Mouse (Mus musculus): Measurements from ENCODE around the gene Acap1.

GRCm38 (mm10) chr11:69932254-69932653 lies 36.9 kb upstream of the Acap1 start:
- no peak for TF ChIP-seq GATA1 (IDR thresholded peaks at IDR 0.05; ENCODE audit: borderline replicate concordance, low read length)
- no peak for TF ChIP-seq FLI1 (IDR thresholded peaks at IDR 0.05; ENCODE audit: low read length)
